Comparison of ENCODE assay signal across 26 mouse cellular contexts in genomic region chr14:37139051-37139710, GRCm38 (mm10). TPM values are rescaled to one million over a fixed set of nuclear protein-coding genes. Genes with fewer than 3 reads are reported as not detected.
A peak's percentile ranks its signal among the peaks of the same experiment; 100 is the strongest.
DNase-seq lines count a peak whose midpoint lies in the region; ATAC-seq and TF ChIP-seq lines count a peak whose summit lies in the region.
"Had no signal": no experiment of that assay in that cellular context is flagged by ENCODE, and none has a peak within 500 bp of the region (broad histone marks: within the 10 kb centered on the region; RNA-seq: fewer than 3 reads in every experiment).

No protein-coding gene starts in this region.

- H3K9ac ChIP-seq in intestine, postnatal 0 days (ENCODE audit: low read depth, low read length): no peak overlapping the region
- H3K9ac ChIP-seq in intestine, embryonic 16.5 days (ENCODE audit: low read depth, low read length): no peak overlapping the region
- no peak overlapping the region for H3K9ac ChIP-seq in kidney, embryonic 16.5 days (replicated peaks; ENCODE audit: low read length)
- H3K9ac ChIP-seq: embryonic facial prominence, embryonic 15.5 days; hindbrain, embryonic 13.5 days had no signal

- 77% methylated on average over 8 of the region's 8 CpGs for WGBS in intestine, postnatal 0 days
- 76% methylated on average over 8 of the region's 8 CpGs for WGBS in intestine, embryonic 16.5 days
- WGBS in kidney, embryonic 16.5 days: 63% methylated on average over 8 of the region's 8 CpGs

- no peaks in the 10 kb centered on the region for H3K4me1 ChIP-seq in intestine, postnatal 0 days (replicated peaks; ENCODE audit: control insufficient read depth, insufficient read depth, low read length)
- H3K4me1 ChIP-seq in intestine, embryonic 16.5 days (ENCODE audit: control insufficient read depth, insufficient read depth, low read length): no peaks in the 10 kb centered on the region
- H3K4me1 ChIP-seq in kidney, embryonic 16.5 days (ENCODE audit: insufficient read depth, low read length): peaks cover 1% of the 10 kb centered on the region

- peak; percentile 12; the same call in 1 of the 2 replicates for ATAC-seq in intestine, postnatal 0 days
- no peak for ATAC-seq in intestine, embryonic 16.5 days
- ATAC-seq in kidney, embryonic 16.5 days (ENCODE audit: low FRiP score, low TSS enrichment): no peak
- ATAC-seq in megakaryocyte, adult 5-6 weeks (ENCODE audit: poor library complexity, severe bottlenecking): no peak
- ATAC-seq: forebrain, embryonic 14.5 days had no signal

- TF ChIP-seq CTCF in intestine, postnatal 0 days (IDR thresholded peaks at IDR 0.05; ENCODE audit: low read depth): no peak

- H3K36me3 ChIP-seq in intestine, postnatal 0 days (ENCODE audit: control insufficient read depth, insufficient read depth): no peaks in the 10 kb centered on the region
- H3K36me3 ChIP-seq in intestine, embryonic 16.5 days (ENCODE audit: control insufficient read depth, insufficient read depth, low read length): no peaks in the 10 kb centered on the region
- H3K36me3 ChIP-seq in kidney, embryonic 16.5 days (ENCODE audit: insufficient read depth, low read length): no peaks in the 10 kb centered on the region
- H3K36me3 ChIP-seq: embryonic facial prominence, embryonic 15.5 days; forebrain, embryonic 10.5 days; heart, embryonic 10.5 days; hindbrain, embryonic 13.5 days had no signal

- no peaks in the 10 kb centered on the region for H3K27me3 ChIP-seq in intestine, postnatal 0 days (replicated peaks; ENCODE audit: control insufficient read depth, insufficient read depth, low read length)
- no peaks in the 10 kb centered on the region for H3K27me3 ChIP-seq in intestine, embryonic 16.5 days (replicated peaks; ENCODE audit: control insufficient read depth, insufficient read depth, low read length)
- no peaks in the 10 kb centered on the region for H3K27me3 ChIP-seq in kidney, embryonic 16.5 days (ENCODE audit: insufficient read depth, low read length)
- H3K27me3 ChIP-seq: embryonic facial prominence, embryonic 15.5 days; hindbrain, embryonic 13.5 days had no signal

- peak; percentile 40 to 45 for DNase-seq in kidney, adult 8-10 months
- DNase-seq in ZHBTc4 (ENCODE audit: low read depth, low spot score): peak; percentile 35
- peak; percentile 31 to 58 for DNase-seq in kidney, postnatal 36 days
- DNase-seq in layer of hippocampus, adult 11-12 months (ENCODE audit: low spot score): no peak
- DNase-seq: adrenal gland, postnatal 10 days; cerebellum, adult 11 months; cerebellum, adult 8-10 months; cerebellum, postnatal 14 days; embryo, embryonic 11 days; gastrocnemius, adult 2 months; gastrocnemius, postnatal 25 days; heart, postnatal 10 days had no signal

- H3K27ac ChIP-seq in intestine, postnatal 0 days (ENCODE audit: low read depth, low read length): no peak overlapping the region
- no peak overlapping the region for H3K27ac ChIP-seq in intestine, embryonic 16.5 days (ENCODE audit: low read length)
- H3K27ac ChIP-seq in kidney, embryonic 16.5 days (ENCODE audit: low read length): no peak overlapping the region
- H3K27ac ChIP-seq: embryonic facial prominence, embryonic 15.5 days; forebrain, embryonic 10.5 days; gastrocnemius, adult 2 months; heart, embryonic 10.5 days; hindbrain, embryonic 13.5 days had no signal

- H3K4me3 ChIP-seq in intestine, postnatal 0 days (ENCODE audit: low read depth, low read length): no peak overlapping the region
- H3K4me3 ChIP-seq in intestine, embryonic 16.5 days (ENCODE audit: low read length): no peak overlapping the region
- H3K4me3 ChIP-seq in kidney, embryonic 16.5 days (ENCODE audit: low read length): no peak overlapping the region
- H3K4me3 ChIP-seq: embryonic facial prominence, embryonic 15.5 days; erythroblast, embryonic 14.5 days; forebrain, embryonic 10.5 days; gastrocnemius, adult 2 months; heart, embryonic 10.5 days; hindbrain, embryonic 13.5 days had no signal

- H3K4me2 ChIP-seq in intestine, postnatal 0 days (replicated peaks; ENCODE audit: low read depth): no peak overlapping the region
- no peak overlapping the region for H3K4me2 ChIP-seq in intestine, embryonic 16.5 days (ENCODE audit: low read depth, low read length)
- no peak overlapping the region for H3K4me2 ChIP-seq in kidney, embryonic 16.5 days (replicated peaks; ENCODE audit: low read depth, low read length)
- H3K4me2 ChIP-seq: embryonic facial prominence, embryonic 15.5 days; hindbrain, embryonic 13.5 days had no signal

- H3K9me3 ChIP-seq in intestine, postnatal 0 days (ENCODE audit: control insufficient read depth): no peaks in the 10 kb centered on the region
- H3K9me3 ChIP-seq in intestine, embryonic 16.5 days (ENCODE audit: control insufficient read depth, low read length): no peaks in the 10 kb centered on the region
- peaks cover 1% of the 10 kb centered on the region; the same call in 1 of the 2 replicates for H3K9me3 ChIP-seq in kidney, embryonic 16.5 days (ENCODE audit: low read length)
- H3K9me3 ChIP-seq: embryonic facial prominence, embryonic 15.5 days; heart, embryonic 10.5 days; hindbrain, embryonic 13.5 days had no signal

RNA-seq across cellular contexts. Expression of gene Ghitm, which starts 4.1 kb away (rescaled TPM):
- polyA plus RNA-seq in intestine, postnatal 0 days (2015; fragmentation: Nextera tagmentation; extraction: Ambion mirVana): 278 and 283 TPM in 2 replicates
- 332 and 334 TPM in 2 replicates for polyA plus RNA-seq in intestine, embryonic 16.5 days (2015; fragmentation: Nextera tagmentation; extraction: Ambion mirVana)
- 259 and 277 TPM in 2 replicates for polyA plus RNA-seq in kidney, embryonic 16.5 days (2015; fragmentation: Nextera tagmentation; extraction: Ambion mirVana)
- total RNA-seq in megakaryocyte, adult 5-6 weeks (2015): 84.9 and 89.2 TPM in 2 replicates
- total RNA-seq in megakaryocyte, adult 5-6 weeks (2017): 85.7 and 101 TPM in 2 replicates

RNA-seq across cellular contexts. Expression of gene 2610528A11Rik, which starts 25.4 kb away (rescaled TPM):
- polyA plus RNA-seq in intestine, postnatal 0 days (2015; fragmentation: Nextera tagmentation; extraction: Ambion mirVana): 10.5 and 45.5 TPM in 2 replicates
- 77.3 and 81.4 TPM in 2 replicates for polyA plus RNA-seq in intestine, embryonic 16.5 days (2015; fragmentation: Nextera tagmentation; extraction: Ambion mirVana)
- polyA plus RNA-seq in kidney, embryonic 16.5 days (2015; fragmentation: Nextera tagmentation; extraction: Ambion mirVana): 0.26 and 0.47 TPM in 2 replicates
- 1.1 TPM in 1 of 2 replicates, not detected in the other for total RNA-seq in megakaryocyte, adult 5-6 weeks (2015)
- 0.55 and 1.0 TPM in 2 replicates for total RNA-seq in megakaryocyte, adult 5-6 weeks (2017)
- total RNA-seq: ES-E14 had no signal
- polyA plus RNA-seq: erythroblast, embryonic 14.5 days; forebrain, embryonic 14.5 days had no signal

RNA-seq across cellular contexts. Expression of gene Cdhr1, which starts 41.0 kb away (rescaled TPM):
- polyA plus RNA-seq in intestine, postnatal 0 days (2015; fragmentation: Nextera tagmentation; extraction: Ambion mirVana): 0.07 and 0.09 TPM in 2 replicates
- 0.22 and 0.39 TPM in 2 replicates for polyA plus RNA-seq in intestine, embryonic 16.5 days (2015; fragmentation: Nextera tagmentation; extraction: Ambion mirVana)
- 2.9 and 4.4 TPM in 2 replicates for polyA plus RNA-seq in kidney, embryonic 16.5 days (2015; fragmentation: Nextera tagmentation; extraction: Ambion mirVana)
- not detected in 2 replicates for total RNA-seq in megakaryocyte, adult 5-6 weeks (2015)
- total RNA-seq in megakaryocyte, adult 5-6 weeks (2017): 0.08 TPM in 1 of 2 replicates, not detected in the other
- total RNA-seq: common myeloid progenitor, adult 5-6 weeks; gastrocnemius, adult 2 months; gastrocnemius, postnatal 25 days; granulocyte monocyte progenitor cell, adult 5-6 weeks; hematopoietic stem cell, adult 5-6 weeks had no signal
- polyA plus RNA-seq: erythroblast, embryonic 14.5 days had no signal
